Mouse (Mus musculus): Measurements from ENCODE around the gene Arl16.

Arl16 gene

GRCm38 (mm10) chr11:120492024-120492877, 24.8 kb upstream of the Arl16 start:
- DNase-seq (ENCODE audit: low read depth): peak; percentile 58

DNA sequence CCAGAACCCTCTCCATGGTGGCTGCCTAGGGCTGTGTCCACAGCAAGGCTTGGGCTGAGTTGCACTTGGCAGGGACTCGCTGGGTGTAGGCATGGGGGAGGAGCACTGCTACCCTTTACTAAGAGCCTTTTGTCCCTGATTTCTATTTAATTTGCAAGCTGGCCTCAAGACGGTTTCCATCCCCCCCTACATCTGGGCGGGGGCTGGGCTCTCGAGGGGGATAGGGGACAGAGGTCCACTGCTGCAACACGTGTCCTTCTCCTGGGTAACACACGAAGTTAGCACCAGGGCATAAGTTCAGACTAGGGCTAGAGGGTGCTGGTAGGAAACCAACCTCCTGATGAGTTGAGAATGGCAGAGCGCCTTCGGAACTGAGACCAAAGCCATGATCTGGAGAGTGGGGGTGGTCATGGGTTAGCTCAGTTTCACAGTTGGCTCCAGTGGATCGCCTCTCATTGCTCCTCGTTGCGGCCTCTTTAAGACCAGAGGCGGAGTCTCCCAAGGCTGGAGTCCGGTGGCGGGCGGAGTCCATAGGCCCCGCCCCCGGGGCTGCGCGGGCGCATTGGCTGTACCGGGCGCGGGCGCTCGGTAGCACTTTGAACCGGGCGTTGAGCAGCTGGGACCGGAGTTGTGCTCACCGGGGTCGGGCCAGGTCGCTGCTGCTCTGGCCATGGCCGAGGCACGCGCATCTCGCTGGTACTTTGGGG, 24.1 kb upstream of the Arl16 start, which contains the start of gene Slc25a10:
Gene Slc25a10 (plus strand): TSS at position 524 of the 707 bp plus-strand sequence.
- peak; percentile 94 for DNase-seq (ENCODE audit: low read depth)

- no peak for DNase-seq (ENCODE audit: low read depth)
These were observed 23.1 kb upstream of the Arl16 start for GRCm38 (mm10) chr11:120490291-120491046.

DNA sequence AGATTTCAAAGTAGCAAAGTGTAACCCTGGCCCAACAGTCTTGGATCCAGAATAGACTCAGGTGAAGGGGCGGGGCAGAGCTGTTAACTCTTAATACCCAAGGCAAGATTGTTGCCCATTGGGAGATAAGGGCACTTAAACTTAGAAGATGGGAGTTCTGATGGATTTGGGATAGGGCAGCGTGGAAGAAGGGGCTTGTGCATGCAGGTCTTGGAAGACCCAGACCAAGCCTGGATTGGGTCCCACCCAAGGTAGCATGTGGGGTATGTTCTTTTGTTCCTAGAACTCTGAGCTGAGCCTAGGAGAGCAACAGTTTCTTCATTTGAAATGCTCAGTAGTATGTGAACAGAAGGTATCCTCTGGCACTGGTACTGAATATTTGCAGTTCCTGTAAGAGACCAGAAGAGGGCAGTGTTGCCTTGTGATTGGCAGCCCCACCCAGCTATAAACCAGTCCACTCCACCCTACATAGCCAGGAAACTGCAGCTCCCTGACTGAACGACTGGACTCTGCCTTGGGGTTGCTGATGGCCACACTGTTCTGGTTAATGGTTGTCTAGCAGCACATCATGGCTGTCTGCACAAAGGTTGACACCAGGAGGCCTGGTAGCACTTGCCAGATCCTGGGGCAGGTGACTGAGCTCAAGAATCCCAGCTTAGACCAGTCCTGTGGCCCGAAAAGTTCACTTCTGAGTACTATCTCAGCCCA, 21.8 kb upstream of the Arl16 start:
- peak; percentile 92 for DNase-seq (ENCODE audit: low read depth)

- no peak for DNase-seq (ENCODE audit: low read depth)
These were observed 21.1 kb upstream of the Arl16 start for GRCm38 (mm10) chr11:120488516-120488915.

- no peak for DNase-seq (ENCODE audit: low read depth)
These were observed 17.8 kb upstream of the Arl16 start for GRCm38 (mm10) chr11:120485251-120485650.

DNA sequence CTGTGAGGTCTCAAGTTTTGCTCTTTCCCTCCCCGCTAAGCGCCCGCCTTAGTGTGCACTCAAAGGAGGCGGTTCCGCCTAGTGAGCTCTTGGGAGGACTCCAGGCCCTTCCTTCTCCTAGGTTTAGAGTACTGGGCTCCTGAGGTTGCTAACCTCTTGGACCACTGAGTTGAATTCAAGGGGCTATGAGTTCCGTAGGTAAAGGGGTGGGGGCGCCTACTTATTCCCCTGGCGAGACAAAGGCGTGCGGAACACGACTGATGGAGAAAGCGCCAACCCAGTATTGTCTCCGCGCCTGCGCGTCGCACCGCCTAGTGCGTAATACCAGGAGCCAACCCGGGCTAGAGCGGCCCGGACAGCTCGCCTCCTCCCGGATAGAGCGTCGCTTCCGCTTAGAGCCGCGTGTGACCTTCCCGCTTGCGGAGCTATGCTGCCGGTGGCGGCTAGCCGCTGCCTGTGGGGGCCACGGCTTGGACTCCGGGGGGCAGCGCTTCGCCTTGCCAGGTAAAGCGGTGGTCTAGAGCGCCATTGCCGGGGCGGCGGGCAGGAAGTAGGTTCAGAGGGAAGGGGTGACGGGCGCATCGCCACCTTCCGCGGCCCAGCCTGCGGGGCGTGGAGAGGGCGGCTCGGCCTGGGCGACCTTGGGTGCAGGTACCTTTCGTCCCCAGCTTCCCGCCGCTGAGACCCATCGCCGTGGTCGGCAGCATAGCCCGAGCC, 17.0 kb upstream of the Arl16 start, which contains the start of gene Mrpl12:
Gene Mrpl12 (plus strand): TSS at position 349 of the 717 bp plus-strand sequence.
- peak; percentile 97 for DNase-seq (ENCODE audit: low read depth)

DNA sequence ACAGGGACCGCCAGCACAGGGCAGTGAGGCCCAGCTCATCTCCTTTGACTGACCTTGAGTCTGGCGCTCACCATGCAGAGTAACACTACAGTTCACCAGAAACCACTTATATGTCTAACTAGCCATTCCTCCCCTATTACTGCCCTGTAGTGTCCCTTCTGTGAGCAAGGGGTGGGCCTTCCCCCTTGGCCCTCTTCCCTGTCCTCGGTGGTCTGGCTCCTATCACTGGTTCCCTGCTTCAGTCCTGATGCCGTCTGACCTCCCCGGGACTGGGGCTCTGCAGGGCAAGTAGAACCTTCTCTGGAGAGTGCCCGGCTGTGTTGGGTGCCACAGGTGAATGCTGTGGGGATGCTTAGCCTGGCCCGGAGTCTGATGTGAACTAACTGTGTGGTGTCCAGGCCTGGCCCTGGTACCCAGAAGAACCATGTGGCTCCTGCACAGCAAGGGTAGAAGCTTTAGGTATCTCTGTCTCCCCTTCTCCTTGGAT, 16.1 kb upstream of the Arl16 start:
- no peak for DNase-seq (ENCODE audit: low read depth)

GRCm38 (mm10) chr11:120472052-120472451, 4.6 kb upstream of the Arl16 start:
- no peak for DNase-seq (ENCODE audit: low read depth)

DNA sequence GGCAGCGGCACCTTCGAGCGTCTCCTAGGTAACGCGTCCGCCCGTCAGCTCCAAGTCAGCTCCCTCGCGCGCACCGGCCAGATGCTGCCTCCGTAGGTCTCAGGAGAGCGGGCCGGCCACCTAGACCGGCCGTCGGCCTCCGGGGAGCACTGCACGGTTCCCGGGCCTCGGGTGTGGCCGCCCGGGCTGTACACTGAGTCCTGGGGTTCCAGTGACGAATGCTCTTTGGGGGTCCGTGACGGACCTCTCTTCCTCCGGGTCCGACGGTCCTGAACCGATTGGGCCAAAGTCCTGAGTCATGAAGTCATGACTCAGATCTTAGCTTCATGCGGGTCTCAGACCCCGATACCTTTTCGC, 307 bp upstream of the Arl16 start:
- DNase-seq (ENCODE audit: low read depth): no peak

GRCm38 (mm10) chr11:120465521-120465920, 1.9 kb downstream of the Arl16 start:
- peak; percentile 25 for DNase-seq (ENCODE audit: low read depth)

GRCm38 (mm10) chr11:120464365-120464764, 3.0 kb downstream of the Arl16 start:
- DNase-seq (ENCODE audit: low read depth): no peak

- no peak for DNase-seq (ENCODE audit: low read depth)
These were observed 3.9 kb downstream of the Arl16 start for GRCm38 (mm10) chr11:120463536-120463935.

DNA sequence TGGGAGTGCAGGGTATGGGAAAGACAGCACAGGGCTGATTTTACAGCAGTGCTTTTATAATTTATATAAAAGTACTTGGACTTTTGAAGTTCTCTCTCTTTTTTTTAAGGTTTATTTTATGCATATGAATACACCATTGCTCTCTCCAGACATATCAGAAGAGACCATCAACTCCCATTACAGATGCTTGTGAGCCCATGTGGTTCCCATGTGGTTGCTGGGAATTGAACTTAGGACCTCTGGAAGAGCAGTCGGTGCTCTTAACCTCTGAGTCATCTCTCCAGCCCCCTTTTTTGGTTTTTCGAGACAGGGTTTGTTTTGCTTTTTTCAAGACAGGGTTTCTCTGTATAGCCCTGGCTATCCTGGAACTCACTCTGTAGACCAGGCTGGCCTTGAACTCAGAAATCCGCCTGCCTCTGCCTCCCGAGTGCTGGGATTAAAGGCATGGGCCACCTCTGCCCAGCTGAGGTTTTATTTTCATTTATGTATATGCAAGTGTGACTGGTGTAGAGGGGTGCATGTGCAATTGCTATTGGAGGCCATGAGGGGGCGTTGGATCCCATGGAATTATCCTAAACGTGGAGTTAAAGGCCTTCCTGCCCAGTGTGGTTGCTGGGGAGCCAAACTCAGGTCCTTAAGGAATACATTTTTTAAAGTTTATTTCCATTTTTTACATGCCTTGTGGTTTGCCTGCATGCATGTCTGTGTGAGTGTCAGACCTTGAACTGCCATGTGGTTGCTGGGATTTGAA, 8.4 kb downstream of the Arl16 start:
- DNase-seq (ENCODE audit: low read depth): peak; percentile 66

GRCm38 (mm10) chr11:120457772-120458751, 9.3 kb downstream of the Arl16 start, which contains the start of the genes Oxld1 and Ccdc137:
TSS of gene Oxld1 (minus strand) at chr11:120458068.
TSS of gene Ccdc137 (plus strand) at chr11:120458115.
- peak; percentile 86 for DNase-seq (ENCODE audit: low read depth)

DNA sequence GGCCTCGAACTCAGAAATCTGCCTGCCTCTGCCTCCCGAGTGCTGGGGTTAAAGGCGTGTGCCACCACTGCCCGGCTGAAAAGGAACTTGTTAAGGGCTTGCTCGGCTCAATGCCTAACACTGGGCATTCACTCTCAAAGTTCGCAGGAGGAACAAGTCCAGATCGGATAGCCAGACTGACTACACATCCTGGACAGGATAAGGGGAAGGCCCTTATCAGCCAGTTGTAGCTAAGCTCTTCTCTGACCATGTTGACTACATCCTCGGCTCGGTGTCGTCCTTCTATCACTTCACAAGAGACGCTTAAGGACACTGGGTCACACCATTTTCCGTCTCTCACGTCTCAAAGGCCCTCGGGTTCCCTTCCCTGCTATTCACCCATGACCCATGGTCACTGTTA, 10.0 kb downstream of the Arl16 start:
- no peak for DNase-seq (ENCODE audit: low read depth)

- DNase-seq (ENCODE audit: low read depth): no peak
These were observed 12.0 kb downstream of the Arl16 start for GRCm38 (mm10) chr11:120455413-120455812.

- DNase-seq (ENCODE audit: low read depth): no peak
These were observed 12.4 kb downstream of the Arl16 start for GRCm38 (mm10) chr11:120454965-120455364.

- no peak for DNase-seq (ENCODE audit: low read depth)
These were observed 14.1 kb downstream of the Arl16 start, which contains the start of gene Pde6g for GRCm38 (mm10) chr11:120453306-120453705. TSS of gene Pde6g (minus strand) at chr11:120453500.

All from NIH3T3 (cell line).